Mouse (Mus musculus) cortical plate, adult 2 months (tissue): ENCODE measurements around the gene Spns3. TPM values are rescaled to one million over a fixed set of nuclear protein-coding genes. Genes with fewer than 3 reads are reported as not detected.
A peak's percentile ranks its signal among the peaks of the same experiment; 100 is the strongest.

Experiments
- H3K27ac ChIP-seq: fragments of 200-500 bp; 2 replicates; pipeline ENCODE4 v1.5.1; 2012; ENCODE audit warnings: low read length, control low read depth, inconsistent platforms; ENCODE audit not compliant: insufficient read depth
- H3K4me1 ChIP-seq: fragments of 200-500 bp; 2 replicates; pipeline ENCODE4 v1.6.1; 2011; ENCODE audit warnings: low read length; ENCODE audit not compliant: control insufficient read depth, insufficient read depth
- H3K4me3 ChIP-seq: fragments of 200-500 bp; 2 replicates; pipeline ENCODE4 v1.5.1; 2011; ENCODE audit warnings: mild to moderate bottlenecking, low read length, control low read depth; ENCODE audit not compliant: insufficient read depth
- CTCF ChIP-seq: fragments of 200-500 bp; IDR thresholded peaks from 2 replicates; pipeline ENCODE4 v1.5.1; 2011; ENCODE audit warnings: mild to moderate bottlenecking, control low read depth, low read length; ENCODE audit not compliant: insufficient read depth; ENCODE audit errors: extremely low read depth
- POLR2A ChIP-seq: fragments of 200-500 bp; IDR thresholded peaks from 2 replicates; pipeline ENCODE4 v1.6.1; 2011; ENCODE audit warnings: mild to moderate bottlenecking, low read length, control low read depth; ENCODE audit not compliant: insufficient read depth; ENCODE audit errors: extremely low read depth
- polyA plus RNA-seq: library from polyadenylated mRNA; depleted of rRNA; stranded (reverse); fragments of >200 nt; gene quantifications from 2 replicates; pipeline ENCODE4 v1.2.3, GENCODE M21; 2012

The Spns3 gene
- polyA plus RNA-seq, 1 experiment = 0.33 TPM

DNA sequence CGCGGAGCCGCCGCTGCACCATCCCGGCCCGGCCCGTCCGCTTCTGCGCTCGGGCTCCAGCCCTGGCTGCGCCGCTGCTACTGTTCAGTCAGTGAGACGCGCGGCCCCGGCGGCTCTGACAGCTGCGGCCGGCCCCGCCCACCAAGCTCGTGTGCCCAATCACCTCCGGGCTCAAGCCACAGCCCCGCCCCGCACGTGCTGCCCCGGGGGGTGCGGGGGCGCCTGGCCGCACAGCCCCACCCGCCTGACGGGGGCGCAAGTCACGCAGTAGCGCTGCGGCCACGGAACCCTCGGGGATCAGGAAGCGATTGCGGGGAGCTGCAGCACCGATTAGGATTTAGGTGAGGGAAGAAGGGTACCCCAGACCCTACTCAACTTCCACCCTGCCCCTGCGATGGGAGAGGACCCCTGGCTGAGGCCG lies 60.4 kb downstream of the Spns3 start, which contains the start of gene Spns2:
Gene Spns2 (minus strand): TSS at position 24 of the 421 bp plus-strand sequence.
- Histone ChIP-seq H3K4me1 (peaks cover 6% of the 10 kb centered on the region), H3K4me3 (peak within 1 kb of the TSS; percentile 81), H3K27ac (peak within 1 kb of the TSS; percentile 89)
- TF ChIP-seq CTCF = no peak
- TF ChIP-seq POLR2A = peak; percentile 79

- Histone ChIP-seq H3K4me1 (peaks cover 6% of the 10 kb centered on the region), H3K4me3 (peak overlapping the region; percentile 81), H3K27ac (peak overlapping the region; percentile 89)
- TF ChIP-seq POLR2A (no peak), CTCF (no peak)
Observed at GRCm38 (mm10) chr11:72489397-72489796, 60.9 kb downstream of the Spns3 start.

DNA sequence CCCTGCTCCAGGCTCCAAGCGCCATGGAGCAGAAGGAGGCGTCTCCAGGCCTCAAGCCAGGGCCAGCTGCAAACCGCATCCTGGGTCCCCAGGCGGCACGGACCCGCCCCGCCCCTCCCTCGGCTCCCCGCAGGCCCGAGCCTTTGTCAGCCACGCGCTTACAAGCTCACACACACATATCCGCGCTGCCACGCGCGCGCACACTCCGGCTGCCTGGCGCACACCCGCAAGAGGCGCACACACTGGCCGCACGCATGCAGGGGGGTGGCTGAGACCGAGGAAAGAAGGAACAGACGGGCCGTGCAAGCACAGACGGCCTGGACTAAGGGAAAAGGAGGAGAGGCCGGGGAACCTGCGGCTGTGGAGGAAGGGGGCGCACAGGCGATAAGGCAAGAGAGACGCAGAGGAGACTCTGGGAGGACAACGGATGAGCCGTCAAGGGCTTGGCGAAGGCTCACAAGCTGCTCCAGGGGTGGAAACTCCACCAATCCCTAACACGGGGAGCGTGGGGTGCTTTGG lies 61.5 kb downstream of the Spns3 start:
- peak overlapping the region; percentile 81 for H3K4me3 ChIP-seq
- TF ChIP-seq POLR2A (peak; percentile 59), CTCF (no peak)
- peaks cover 6% of the 10 kb centered on the region for H3K4me1 ChIP-seq

DNA sequence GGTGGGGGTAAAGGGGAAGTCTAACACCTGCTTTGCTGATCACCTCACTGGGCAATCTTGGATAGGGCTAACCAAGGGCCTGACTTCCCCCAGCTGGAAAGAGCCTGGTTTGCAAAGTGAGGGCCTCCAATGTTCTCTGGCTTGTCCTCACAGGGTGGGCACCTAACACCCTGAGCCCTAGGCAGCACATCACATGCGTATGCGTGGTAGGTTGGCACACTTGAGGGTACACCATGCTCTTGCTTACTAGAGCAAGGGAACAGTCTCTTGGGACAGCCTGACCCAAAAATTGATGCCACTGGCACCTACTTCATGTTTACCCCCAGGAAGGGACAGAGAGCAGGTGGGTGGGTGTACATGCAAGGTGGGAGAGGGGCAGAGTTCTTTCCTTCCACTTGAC lies 62.6 kb downstream of the Spns3 start:
- Histone ChIP-seq H3K27ac (no peak overlapping the region), H3K4me3 (peak overlapping the region; percentile 81), H3K4me1 (peaks cover 4% of the 10 kb centered on the region)
- TF ChIP-seq POLR2A (no peak), CTCF (no peak)

More for the DNA sequence above, 61.5 kb downstream of the Spns3 start:
- peak overlapping the region; percentile 89 for H3K27ac ChIP-seq

DNA sequence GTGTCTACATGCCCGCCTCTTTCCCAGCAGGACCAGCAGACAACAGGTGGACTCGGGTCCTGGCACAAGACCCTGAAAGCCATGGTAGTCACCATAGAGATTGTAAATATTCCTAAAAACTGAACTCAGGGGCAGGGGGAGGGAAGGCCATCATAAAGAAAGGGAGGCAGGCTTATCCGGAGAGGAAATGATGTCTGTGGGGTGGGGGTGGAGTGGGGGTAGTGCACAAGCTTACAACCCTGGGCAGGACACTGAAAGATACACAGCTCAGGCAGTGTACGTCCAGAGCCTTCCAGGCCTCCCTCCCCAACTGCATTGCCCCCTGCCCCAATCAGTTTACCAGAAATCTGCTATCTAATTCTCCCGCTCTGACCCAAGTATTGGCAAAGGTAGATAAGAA lies 63.1 kb downstream of the Spns3 start:
- Histone ChIP-seq H3K4me3 (peak overlapping the region; percentile 81; the same call in 1 of the 2 replicates), H3K27ac (no peak overlapping the region), H3K4me1 (peaks cover 4% of the 10 kb centered on the region)
- TF ChIP-seq POLR2A (no peak), CTCF (no peak)

DNA sequence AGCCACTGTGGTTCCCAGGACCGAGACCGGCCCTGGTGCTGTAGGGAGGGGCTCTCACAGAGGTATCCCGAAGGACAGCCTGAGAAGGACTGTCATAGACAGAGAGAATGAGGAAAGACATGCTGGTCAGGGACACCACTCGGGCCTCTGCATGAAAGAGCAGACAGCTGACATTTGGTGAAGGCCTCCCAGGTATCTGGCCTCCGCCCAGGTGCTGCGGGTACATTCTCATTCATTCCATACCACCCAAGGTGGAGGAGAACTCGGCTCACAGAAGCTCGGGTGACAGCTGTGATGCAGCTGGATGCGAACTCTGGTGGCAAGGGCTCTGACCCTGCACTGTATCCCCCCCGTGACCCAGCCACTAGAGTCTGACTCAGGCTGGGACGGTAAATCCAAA lies 64.3 kb downstream of the Spns3 start:
- H3K27ac ChIP-seq = no peak overlapping the region
- H3K4me3 ChIP-seq = no peak overlapping the region
- H3K4me1 ChIP-seq = peaks cover 4% of the 10 kb centered on the region
- TF ChIP-seq CTCF = no peak
- TF ChIP-seq POLR2A = no peak

DNA sequence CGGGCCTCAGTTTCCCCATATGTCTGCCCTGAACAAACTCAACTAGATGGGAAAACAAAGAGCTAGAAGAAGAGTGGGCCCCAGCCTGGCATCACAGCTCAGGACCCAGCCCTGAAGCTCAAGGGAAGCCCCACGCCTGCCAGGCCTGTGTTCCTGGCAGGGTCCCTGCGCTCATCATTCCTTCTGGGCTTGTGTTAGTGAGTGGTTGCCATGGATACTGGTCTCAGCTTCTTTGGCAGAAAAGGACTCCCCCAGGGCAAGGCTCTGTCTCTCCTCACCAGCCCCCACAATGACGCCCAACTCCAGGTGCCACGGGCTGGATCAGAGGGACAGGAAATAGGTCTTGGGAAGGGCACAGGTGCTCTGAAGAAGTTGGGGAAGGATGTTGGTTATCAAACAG lies 65.1 kb downstream of the Spns3 start:
- Histone ChIP-seq H3K4me1 (peaks cover 4% of the 10 kb centered on the region), H3K4me3 (no peak overlapping the region), H3K27ac (no peak overlapping the region)
- TF ChIP-seq CTCF (no peak), POLR2A (no peak)

DNA sequence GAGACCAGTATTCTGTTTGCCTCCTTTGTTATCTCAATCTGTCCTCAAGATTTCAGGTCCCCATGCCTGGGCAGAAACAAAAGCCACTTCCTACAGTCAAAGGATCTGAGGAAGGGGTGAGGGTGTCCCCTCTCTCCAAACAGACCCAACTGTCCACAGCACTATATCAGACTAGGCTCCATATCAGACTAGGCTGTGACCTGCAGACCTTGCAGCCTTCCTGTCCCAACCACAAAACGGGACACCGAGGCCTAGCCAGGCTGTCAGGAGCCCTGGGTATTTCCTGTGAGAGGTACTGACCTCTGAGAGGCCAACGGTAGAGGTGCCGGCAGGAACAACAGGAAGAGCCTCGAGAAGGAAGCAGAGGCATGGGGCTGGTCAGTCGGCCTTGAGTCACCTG lies 65.8 kb downstream of the Spns3 start:
- Histone ChIP-seq H3K4me1 (peaks cover 4% of the 10 kb centered on the region), H3K4me3 (no peak overlapping the region), H3K27ac (no peak overlapping the region)
- TF ChIP-seq POLR2A (no peak), CTCF (no peak)

DNA sequence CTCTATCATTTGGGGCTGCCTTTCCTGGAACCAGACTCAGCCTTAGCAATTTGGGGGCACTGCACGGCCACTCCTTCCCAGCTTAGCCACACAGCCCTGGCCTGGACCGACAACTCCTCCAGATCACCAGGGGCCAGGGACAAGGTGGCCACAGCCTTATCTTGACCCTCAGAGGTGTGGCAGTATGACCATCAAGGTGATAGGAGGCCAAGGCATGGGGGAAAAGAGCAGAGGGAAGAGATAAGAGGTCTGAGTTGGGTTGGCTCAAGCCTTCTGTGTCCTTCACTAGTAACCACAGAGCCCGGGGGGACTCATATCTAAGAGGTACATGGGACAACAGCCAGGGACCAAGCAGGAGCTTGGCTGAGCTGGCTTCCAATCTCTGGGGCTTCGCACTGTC lies 68.4 kb downstream of the Spns3 start:
- Histone ChIP-seq H3K27ac (no peak overlapping the region), H3K4me3 (no peak overlapping the region), H3K4me1 (peaks cover 2% of the 10 kb centered on the region)
- TF ChIP-seq CTCF = no peak
- TF ChIP-seq POLR2A = no peak

GRCm38 (mm10) chr11:72481313-72481712 lies 69.0 kb downstream of the Spns3 start:
- Histone ChIP-seq H3K27ac (no peak overlapping the region), H3K4me3 (no peak overlapping the region), H3K4me1 (peaks cover 2% of the 10 kb centered on the region)
- TF ChIP-seq POLR2A (no peak), CTCF (no peak)

DNA sequence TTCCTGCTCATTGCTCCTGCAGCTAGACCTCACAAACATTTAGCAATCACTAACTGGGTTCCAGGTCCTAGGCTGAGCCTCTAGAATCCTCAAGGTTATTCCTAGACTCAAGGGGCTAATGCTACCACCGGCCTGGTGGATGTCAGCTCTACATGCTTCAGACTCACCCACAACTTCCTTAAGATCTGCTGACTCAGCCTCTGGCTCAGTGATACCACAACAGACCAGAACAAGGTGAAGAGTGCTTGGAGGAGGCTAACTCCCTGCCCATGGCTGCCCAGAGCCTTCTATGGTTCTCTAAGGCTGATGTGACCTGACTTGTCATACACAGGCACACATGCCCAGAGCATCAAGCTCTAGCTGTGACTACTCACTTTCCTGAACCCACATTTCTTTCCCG lies 70.8 kb downstream of the Spns3 start:
- TF ChIP-seq POLR2A (no peak), CTCF (no peak)
- Histone ChIP-seq H3K4me3 (no peak overlapping the region), H3K4me1 (no peaks in the 10 kb centered on the region), H3K27ac (no peak overlapping the region)
